Mouse (Mus musculus) left cerebral cortex, postnatal 36 days (tissue): ENCODE data around the gene Gm10061. TPM values are rescaled to one million over a fixed set of nuclear protein-coding genes. Genes with fewer than 3 reads are reported as not detected.
"Not testable (repeated sequence)": the region's sequence is repeated elsewhere in the genome, so short reads cannot be mapped to it uniquely, and the experiment has no call there.

ENCODE experiments used
- DNase-seq, 2 experiments: peaks; one replicate each; pipeline ENCODE4 v3.0.0; 2021 to 2022; ENCODE audit warnings: low spot score in 2 of 2, mixed read lengths in 1 of 2
- intact Hi-C: fragments of 180-260 bp; cut with DNase I; formaldehyde crosslinking; loops from one replicate; pipeline ENCODE4 v1.15.1; 2025
- total RNA-seq, 2 experiments: library from RNA; stranded (reverse); gene quantifications; 2 replicates each; pipeline ENCODE4 v1.2.3; 2021

Gm10061 gene
- total RNA-seq, result not detected

- DNase-seq, result no peak
- intact Hi-C loops, result no loop called here
These were observed at the start of gene Gm10061 for GRCm38 (mm10) chr16:89150786-89151185. TSS of gene Gm10061 (plus strand) at chr16:89151086.

- intact Hi-C loops, result no loop called here
- DNase-seq, result no peak
These were observed 10.3 kb upstream of the Gm10061 start, which contains the start of gene Gm6358 for GRCm38 (mm10) chr16:89140551-89140950. TSS of gene Gm6358 (plus strand) at chr16:89140851.

GRCm38 (mm10) chr16:89157652-89158051 is 6.8 kb downstream of the Gm10061 start, which contains the start of gene Gm9789:
TSS of gene Gm9789 (plus strand) at chr16:89157952.
- intact Hi-C loops, result no loop called here
- no peak for DNase-seq

- intact Hi-C loops, DNase-seq: not testable (repeated sequence)
These were observed 18.3 kb downstream of the Gm10061 start, which contains the start of gene Gm7735 for GRCm38 (mm10) chr16:89169190-89169589. TSS of gene Gm7735 (plus strand) at chr16:89169490.

- DNase-seq, result no peak
These were observed 23.5 kb downstream of the Gm10061 start, which contains the start of gene 1110057P08Rik for GRCm38 (mm10) chr16:89174435-89174834. TSS of gene 1110057P08Rik (plus strand) at chr16:89174735.

GRCm38 (mm10) chr16:89188621-89189020 is 37.7 kb downstream of the Gm10061 start:
- no peak for DNase-seq
- intact Hi-C loops, result no loop called here

More at GRCm38 (mm10) chr16:89174435-89174834, 23.5 kb downstream of the Gm10061 start, which contains the start of gene 1110057P08Rik:
- intact Hi-C loops, result no loop called here

Other genes starting within 250 kb of the Gm10061 start
- gene Krtap19-9b, start 218.8 kb upstream of the Gm10061 start, total RNA-seq, result not detected
- not detected for gene Krtap16-3, start 188.2 kb upstream of the Gm10061 start, total RNA-seq
- gene Krtap22-2, start 140.3 kb upstream of the Gm10061 start, total RNA-seq, result not detected
- gene Gm10229, start 135.8 kb upstream of the Gm10061 start, total RNA-seq, result not detected
- not detected for gene Krtap6-1, start 119.4 kb upstream of the Gm10061 start, total RNA-seq
- not detected for gene Gm10228, start 109.6 kb upstream of the Gm10061 start, total RNA-seq
- not detected for gene Krtap6-5, start 103.2 kb upstream of the Gm10061 start, total RNA-seq
- not detected for gene 1110025L11Rik, start 87.1 kb upstream of the Gm10061 start, total RNA-seq
- gene Krtap6-3, start 67.1 kb upstream of the Gm10061 start, total RNA-seq, result not detected
- gene Gm6358, start 10.2 kb upstream of the Gm10061 start, total RNA-seq, result not detected
- gene Gm9789, start 6.9 kb downstream of the Gm10061 start, total RNA-seq, result not detected
- gene Gm7735, start 18.4 kb downstream of the Gm10061 start, total RNA-seq, result not detected
- gene 1110057P08Rik, start 23.6 kb downstream of the Gm10061 start, total RNA-seq, result not detected
- gene Krtap20-2, start 54.8 kb downstream of the Gm10061 start, total RNA-seq, result not detected